Mouse (Mus musculus) macrophage (primary cell): ENCODE results near the gene Coq8b. TPM values are rescaled to one million over a fixed set of nuclear protein-coding genes. Genes with fewer than 3 reads are reported as not detected.

Source experiments
- H3K27ac ChIP-seq: fragments of 350-480 bp; formaldehyde crosslinking; 2 replicates; pipeline ENCODE4 v1.9.0; 2021
- H3K36me3 ChIP-seq: fragments of 350-480 bp; formaldehyde crosslinking; 2 replicates; pipeline ENCODE4 v1.9.0; 2021; ENCODE audit errors: inconsistent target
- H3K4me3 ChIP-seq: fragments of 350-480 bp; formaldehyde crosslinking; 2 replicates; pipeline ENCODE4 v1.9.0; 2021; ENCODE audit errors: inconsistent target
- H3K79me2 ChIP-seq: fragments of 350-480 bp; formaldehyde crosslinking; 2 replicates; pipeline ENCODE4 v1.9.0; 2021; ENCODE audit errors: inconsistent target
- WGBS: methylation state at CpG from one replicate; pipeline ENCODE4 v1.1.7; 2026; ENCODE audit warnings: inconsistent platforms; ENCODE audit not compliant: missing documents; 5-methylcytosine and 5-hydroxymethylcytosine counted together
- polyA plus RNA-seq: library from polyadenylated mRNA; stranded (reverse); fragments of 250-400 nt; gene quantifications from 3 replicates; pipeline ENCODE4 v1.2.4, GENCODE M21; 2018; ENCODE audit warnings: inconsistent platforms
- total RNA-seq, 78 experiments: library from RNA; depleted of rRNA; stranded (reverse); fragments of 250-400 nt; gene quantifications; 1 replicate in 9 of 78; 2 replicates in 24 of 78; 3 replicates in 43 of 78; 4 replicates in 2 of 78; pipeline ENCODE4 v1.2.4; 2018; ENCODE audit warnings: inconsistent platforms in 56 of 78

The Coq8b gene
- 10 to 100 TPM; 18.6 to 94.5 (median 54.0) TPM for total RNA-seq (2018; cell fraction: chromatin; rRNA removed)
- total RNA-seq (2018; cell fraction: cytosol; rRNA removed), result 10 to 100 TPM; 14.7 to 24.2 (median 19.7) TPM
- total RNA-seq (2018; cell fraction: nucleus; rRNA removed), result 10 to 100 TPM; 12.1 to 45.8 (median 27.7) TPM
- polyA plus RNA-seq, result 15.6 to 17.3 TPM (median 16.0 TPM) in 3 replicates

DNA sequence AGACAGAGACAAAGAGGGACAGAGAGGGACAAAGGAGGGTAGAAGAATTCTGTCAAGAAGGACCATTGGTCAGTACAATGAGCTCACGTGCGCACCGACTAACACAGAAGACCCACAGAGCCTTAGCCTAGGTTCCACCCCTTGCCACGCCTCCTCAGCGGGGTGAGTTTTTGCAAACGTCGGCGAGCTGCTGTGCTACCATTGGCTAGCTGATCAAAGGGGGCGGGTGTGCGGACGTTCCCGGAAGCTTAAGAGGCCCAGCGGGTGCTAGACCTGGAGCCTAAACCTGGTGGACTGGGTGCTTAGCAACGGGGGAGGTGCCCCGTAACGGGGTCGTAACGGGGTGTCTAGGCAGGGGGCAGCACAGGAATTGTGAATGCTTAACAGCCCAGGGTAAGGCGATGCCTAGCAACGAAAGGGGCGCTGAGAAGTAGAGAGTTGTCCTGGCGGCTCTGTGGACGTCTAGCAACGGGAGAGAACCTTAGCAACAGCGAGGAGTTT, at the start of gene Coq8b:
Gene Coq8b (plus strand): TSS at position 243 of the 501 bp plus-strand sequence.
- Histone ChIP-seq H3K4me3 (peak within 1 kb of the TSS; percentile 66), H3K36me3 (no peaks in the 10 kb centered on the region), H3K27ac (peak within 1 kb of the TSS; percentile 46), H3K79me2 (peaks cover 15% of the 10 kb centered on the region)
- WGBS, result under 1% methylated on average over 25 of the region's 25 CpGs

DNA sequence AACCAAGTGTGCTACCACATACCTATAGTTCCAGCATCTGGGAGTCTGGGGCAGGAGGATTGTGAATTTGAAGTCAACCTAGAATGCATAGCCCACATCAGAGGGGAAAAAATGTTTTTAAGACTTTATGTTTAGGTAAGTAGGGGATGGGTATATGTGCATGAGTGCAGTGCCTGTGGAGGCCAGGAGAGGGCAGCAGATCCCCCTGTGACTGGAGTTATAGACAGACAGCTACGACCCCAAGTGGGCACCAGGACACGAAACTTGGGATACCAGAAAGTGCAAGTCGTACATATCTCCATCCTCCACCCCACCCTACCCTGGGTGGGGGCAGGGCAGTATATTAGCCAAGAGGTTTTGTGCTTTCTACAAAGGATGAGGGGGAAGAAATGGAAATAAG, 47.9 kb upstream of the Coq8b start:
- H3K79me2 ChIP-seq, result peaks cover 11% of the 10 kb centered on the region; the same call in 1 of the 2 replicates
- H3K4me3 ChIP-seq, result no peak overlapping the region
- peaks cover 47% of the 10 kb centered on the region for H3K36me3 ChIP-seq
- no peak overlapping the region for H3K27ac ChIP-seq
- 65% methylated on average over 3 of the region's 3 CpGs for WGBS

DNA sequence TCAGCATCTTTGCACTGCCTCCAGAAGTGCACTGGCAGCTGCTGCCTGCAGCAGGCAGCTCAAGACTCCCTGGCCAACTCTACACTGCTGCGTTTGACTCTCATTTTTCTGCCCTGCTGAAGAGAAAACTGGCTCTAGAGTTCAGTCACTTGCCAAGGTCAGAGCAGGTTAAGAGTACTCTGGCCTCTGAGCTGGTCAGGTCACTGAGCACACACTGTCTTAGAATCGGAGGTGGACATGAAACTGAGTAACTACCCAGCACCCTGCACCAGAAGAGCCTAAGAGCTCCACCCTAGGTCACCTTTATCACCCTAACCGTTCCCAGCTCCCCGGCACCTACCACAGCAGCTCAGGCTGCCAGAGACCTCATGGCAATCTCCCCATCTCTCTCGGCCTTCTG, 46.8 kb upstream of the Coq8b start:
- WGBS, result 91% methylated on average over 5 of the region's 5 CpGs
- Histone ChIP-seq H3K79me2 (peaks cover 21% of the 10 kb centered on the region), H3K4me3 (no peak overlapping the region), H3K27ac (no peak overlapping the region), H3K36me3 (peaks cover 58% of the 10 kb centered on the region)

DNA sequence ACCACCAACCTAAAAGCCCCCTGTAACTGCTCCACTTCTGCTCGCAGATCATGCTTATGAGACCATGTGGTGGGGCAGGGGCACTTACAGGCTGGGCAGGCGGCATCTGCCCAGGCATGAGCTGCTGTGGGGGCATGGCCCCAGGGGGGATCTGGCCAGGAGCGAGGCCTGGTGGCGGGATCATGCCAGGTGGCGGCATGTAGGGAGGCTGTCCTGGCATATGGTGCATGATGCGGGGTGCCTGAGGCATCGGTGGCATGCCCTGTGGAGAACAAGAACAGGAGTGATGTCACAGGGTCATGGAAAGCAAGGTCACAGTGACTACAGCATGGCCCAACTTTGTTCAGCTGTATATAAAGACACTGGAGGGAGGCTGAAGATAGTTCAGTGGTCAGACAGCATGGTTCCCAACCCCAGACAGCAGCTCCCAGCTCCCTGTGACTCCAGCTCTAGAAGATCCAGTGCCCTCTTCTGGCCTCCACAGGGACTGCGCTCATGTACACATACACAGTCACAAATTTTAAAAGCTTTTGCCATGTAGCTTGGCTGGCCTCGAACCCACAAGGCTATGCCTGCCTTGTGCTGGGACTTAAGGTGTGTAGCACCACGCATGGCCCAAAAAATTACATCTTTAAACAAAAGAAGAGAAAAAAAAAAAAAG, 43.4 kb upstream of the Coq8b start:
- no peak overlapping the region for H3K4me3 ChIP-seq
- WGBS, result 94% methylated on average over 10 of the region's 10 CpGs
- peaks cover 88% of the 10 kb centered on the region for H3K36me3 ChIP-seq
- no peak overlapping the region for H3K27ac ChIP-seq
- peaks cover 55% of the 10 kb centered on the region for H3K79me2 ChIP-seq

DNA sequence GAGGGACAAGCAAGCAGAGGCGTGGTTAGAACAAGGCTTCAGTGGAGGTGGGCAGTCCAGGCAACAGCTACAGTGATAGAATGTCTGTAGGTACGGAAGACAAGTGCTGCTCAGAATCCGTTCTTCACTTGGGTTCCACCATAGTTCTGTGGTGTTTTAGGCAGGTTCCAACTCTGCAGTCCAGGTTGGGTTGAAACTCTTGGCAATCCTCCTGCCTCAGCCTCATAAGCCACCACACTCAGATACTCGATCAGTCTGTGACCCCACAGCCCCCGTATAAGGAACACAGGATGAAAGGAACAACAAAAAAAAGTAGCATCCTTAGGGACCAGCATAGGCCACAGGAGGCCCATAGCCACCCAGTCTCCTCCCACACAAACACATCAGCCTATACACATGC, 40.4 kb upstream of the Coq8b start:
- H3K79me2 ChIP-seq, result peaks cover 67% of the 10 kb centered on the region
- H3K4me3 ChIP-seq, result no peak overlapping the region
- 96% methylated on average over 5 of the region's 5 CpGs for WGBS
- peaks cover 63% of the 10 kb centered on the region for H3K36me3 ChIP-seq
- no peak overlapping the region for H3K27ac ChIP-seq

GRCm38 (mm10) chr7:27193731-27194130, 39.1 kb upstream of the Coq8b start:
- 76% methylated on average over 4 of the region's 4 CpGs for WGBS
- H3K79me2 ChIP-seq, result peaks cover 67% of the 10 kb centered on the region
- H3K27ac ChIP-seq, result no peak overlapping the region
- H3K4me3 ChIP-seq, result no peak overlapping the region
- peaks cover 52% of the 10 kb centered on the region for H3K36me3 ChIP-seq

GRCm38 (mm10) chr7:27195681-27196611, 36.9 kb upstream of the Coq8b start, which contains the start of the genes BC024978 and Snrpa:
TSS of gene BC024978 (plus strand) at chr7:27195781.
TSS of gene Snrpa (minus strand) at chr7:27196271.
- peaks cover 47% of the 10 kb centered on the region for H3K79me2 ChIP-seq
- H3K36me3 ChIP-seq, result peaks cover 30% of the 10 kb centered on the region
- WGBS, result under 1% methylated on average over 64 of the region's 64 CpGs

DNA sequence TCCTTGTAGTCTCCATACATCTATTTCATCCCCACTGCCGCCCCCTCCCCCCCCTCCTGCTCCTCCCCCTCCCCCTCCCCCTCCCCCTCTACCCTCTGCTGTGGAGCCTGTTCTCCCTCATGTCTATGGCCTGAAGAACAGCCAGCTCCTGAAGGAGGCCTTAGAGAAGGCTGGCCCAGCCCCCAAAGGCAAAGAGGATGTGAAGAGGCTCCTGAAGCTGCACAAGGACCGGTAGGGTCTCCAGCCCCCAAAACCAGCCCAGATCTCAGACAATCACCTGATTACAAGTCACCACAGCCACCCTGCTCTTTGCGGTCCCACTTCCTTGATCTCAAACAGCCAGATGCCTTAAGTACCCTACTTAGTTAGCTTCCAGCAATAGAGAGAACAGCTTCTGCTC, 35.7 kb upstream of the Coq8b start:
- H3K4me3 ChIP-seq, result no peak overlapping the region
- H3K27ac ChIP-seq, result peak overlapping the region; percentile 96
- 95% methylated on average over 2 of the region's 3 CpGs for WGBS
- peaks cover 35% of the 10 kb centered on the region for H3K79me2 ChIP-seq
- H3K36me3 ChIP-seq, result peaks cover 19% of the 10 kb centered on the region

More at GRCm38 (mm10) chr7:27195681-27196611, 36.9 kb upstream of the Coq8b start, which contains the start of the genes BC024978 and Snrpa:
- H3K4me3 ChIP-seq, result peak within 1 kb of the TSS; percentile 54
- H3K27ac ChIP-seq, result peak within 1 kb of the TSS; percentile 96

GRCm38 (mm10) chr7:27197634-27198033, 35.2 kb upstream of the Coq8b start:
- 94% methylated on average over 8 of the region's 8 CpGs for WGBS
- peak overlapping the region; percentile 96 for H3K27ac ChIP-seq

GRCm38 (mm10) chr7:27198355-27198754, 34.5 kb upstream of the Coq8b start:
- no peak overlapping the region for H3K4me3 ChIP-seq
- peaks cover 13% of the 10 kb centered on the region for H3K36me3 ChIP-seq
- peak overlapping the region; percentile 96 for H3K27ac ChIP-seq
- H3K79me2 ChIP-seq, result peaks cover 23% of the 10 kb centered on the region

More at GRCm38 (mm10) chr7:27197634-27198033, 35.2 kb upstream of the Coq8b start:
- peaks cover 30% of the 10 kb centered on the region for H3K79me2 ChIP-seq
- H3K4me3 ChIP-seq, result no peak overlapping the region
- H3K36me3 ChIP-seq, result peaks cover 14% of the 10 kb centered on the region

- WGBS, result 93% methylated on average over 8 of the region's 8 CpGs
Observed at GRCm38 (mm10) chr7:27198779-27199178, 34.0 kb upstream of the Coq8b start.

DNA sequence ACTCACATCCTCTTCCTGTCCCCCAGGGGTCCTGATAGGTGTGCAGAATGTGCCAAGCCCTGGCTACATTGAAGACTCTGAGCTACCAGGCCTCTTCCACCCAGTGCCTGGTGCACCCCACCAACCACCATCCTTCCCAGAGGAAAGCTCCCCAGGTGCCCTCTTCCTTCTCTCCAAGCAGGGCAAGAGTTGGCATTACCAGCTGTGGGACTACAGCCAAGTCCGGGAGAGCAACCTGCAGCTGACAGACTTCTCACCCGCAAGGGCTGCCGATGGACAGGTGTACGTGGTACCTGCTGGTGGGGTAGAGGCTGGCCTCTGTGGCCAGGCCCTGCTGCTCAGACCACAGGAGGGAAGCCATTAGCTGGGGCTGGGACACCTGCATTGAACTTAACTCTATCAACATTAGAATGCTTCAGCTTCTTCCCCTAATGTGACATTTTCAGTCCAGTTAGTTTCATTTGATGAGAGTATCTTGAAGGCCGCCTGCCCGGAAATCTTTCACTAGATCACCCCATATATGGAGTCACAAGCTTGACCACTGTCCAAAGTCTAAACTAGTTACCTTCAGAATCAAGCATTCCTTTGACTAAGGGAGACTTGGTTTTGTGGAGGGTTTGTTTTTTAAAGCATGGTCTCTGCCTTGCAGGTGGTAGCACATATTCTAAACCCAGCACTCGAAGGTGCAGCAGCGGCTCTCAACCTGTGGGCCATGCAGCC, 28.9 kb upstream of the Coq8b start:
- Histone ChIP-seq H3K27ac (no peak overlapping the region), H3K36me3 (peaks cover 26% of the 10 kb centered on the region; the same call in 1 of the 2 replicates), H3K79me2 (no peaks in the 10 kb centered on the region), H3K4me3 (no peak overlapping the region)
- 95% methylated on average over 8 of the region's 8 CpGs for WGBS

More at GRCm38 (mm10) chr7:27198779-27199178, 34.0 kb upstream of the Coq8b start:
- H3K36me3 ChIP-seq, result peaks cover 13% of the 10 kb centered on the region; the same call in 1 of the 2 replicates
- H3K4me3 ChIP-seq, result no peak overlapping the region
- peaks cover 19% of the 10 kb centered on the region for H3K79me2 ChIP-seq
- peak overlapping the region; percentile 96 for H3K27ac ChIP-seq

DNA sequence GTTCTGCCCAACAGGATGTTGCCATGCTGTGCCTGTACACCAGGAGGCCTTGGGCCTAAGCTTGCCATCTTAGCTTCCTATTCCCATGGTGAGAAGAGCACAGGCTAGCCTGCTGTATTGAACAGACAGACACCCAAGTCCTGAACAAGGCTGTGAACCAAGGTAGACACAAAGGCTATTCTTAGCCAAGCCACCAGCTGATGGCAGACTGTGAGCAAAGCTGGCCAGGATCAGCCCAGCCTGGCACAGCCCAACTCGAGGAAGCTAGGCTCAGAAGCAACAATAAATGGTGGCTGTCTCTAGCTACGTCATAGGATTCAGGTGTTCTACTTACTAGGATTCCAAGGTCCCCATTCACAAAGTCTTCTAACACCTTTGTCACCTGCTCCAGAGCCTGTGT, 20.2 kb upstream of the Coq8b start:
- 94% methylated on average over 2 of the region's 2 CpGs for WGBS
- Histone ChIP-seq H3K79me2 (no peaks in the 10 kb centered on the region), H3K4me3 (no peak overlapping the region), H3K36me3 (peaks cover 52% of the 10 kb centered on the region), H3K27ac (no peak overlapping the region)

DNA sequence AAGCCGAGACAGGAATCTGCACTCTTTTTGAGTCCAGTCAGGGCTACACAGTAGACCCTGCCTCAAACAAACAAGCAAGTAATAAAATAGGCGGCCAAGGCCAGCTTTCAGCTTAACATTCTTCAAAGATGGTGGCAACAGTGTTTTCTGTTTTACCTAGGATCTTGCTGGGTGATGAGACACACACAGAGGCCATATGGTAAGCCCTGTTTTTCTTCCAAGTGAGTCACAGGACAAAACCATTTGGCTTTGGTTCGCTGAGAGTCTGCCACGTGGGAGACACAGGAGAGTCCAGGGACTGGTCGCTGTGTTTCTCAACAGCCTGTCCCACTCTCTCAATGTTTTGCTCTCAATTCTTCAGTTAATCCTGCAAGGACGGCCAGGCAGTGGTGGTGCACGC, 14.2 kb upstream of the Coq8b start:
- H3K36me3 ChIP-seq, result peaks cover 38% of the 10 kb centered on the region
- no peak overlapping the region for H3K4me3 ChIP-seq
- 88% methylated on average over 7 of the region's 7 CpGs for WGBS
- H3K27ac ChIP-seq, result no peak overlapping the region
- peaks cover 18% of the 10 kb centered on the region; the same call in 1 of the 2 replicates for H3K79me2 ChIP-seq
